In genomic region chr17:4813232-4813631, GRCm38 (mm10) we compare ENCODE assay signal across 17 mouse cellular contexts.
DNase-seq lines count a peak whose midpoint lies in the region; ATAC-seq lines count a peak whose summit lies in the region.
"Had no signal": no experiment of that assay in that cellular context is flagged by ENCODE, and none has a peak within 500 bp of the region (broad histone marks: within the 10 kb centered on the region; RNA-seq: fewer than 3 reads in every experiment).

No protein-coding gene starts in this region.

- no peaks in the 10 kb centered on the region for H3K9me3 ChIP-seq in heart, embryonic 12.5 days (replicated peaks)
- H3K9me3 ChIP-seq: G1E had no signal

- no peak overlapping the region for H3K4me2 ChIP-seq in heart, embryonic 12.5 days

- no peak overlapping the region for H3K27ac ChIP-seq in heart, embryonic 12.5 days (ENCODE audit: poor library complexity, severe bottlenecking)

- WGBS in heart, embryonic 12.5 days, result 98% methylated on average over 3 of the region's 3 CpGs

- intact Hi-C loops in heart, postnatal 36 days (cut with DNase I), result no loop called here
- intact Hi-C loops in heart, postnatal 10 days (cut with DNase I), result no loop called here

- no peaks in the 10 kb centered on the region for H3K4me1 ChIP-seq in heart, embryonic 12.5 days (replicated peaks)

- no peaks in the 10 kb centered on the region for H3K36me3 ChIP-seq in heart, embryonic 12.5 days
- H3K36me3 ChIP-seq: G1E had no signal

- H3K9ac ChIP-seq in heart, embryonic 12.5 days, result no peak overlapping the region

- H3K27me3 ChIP-seq in heart, embryonic 12.5 days (replicated peaks), result no peaks in the 10 kb centered on the region; the same call in 1 of the 2 replicates
- H3K27me3 ChIP-seq: CH12.LX, Patski had no signal

- ATAC-seq in heart, embryonic 12.5 days (ENCODE audit: insufficient number of reproducible peaks, low FRiP score), result no peak
- ATAC-seq: activated CD4-positive, CD25-positive, alpha-beta regulatory T cell, adult 4 months; CD4-positive, CD25-positive, alpha-beta regulatory T cell, adult 4 months; Patski had no signal

- no peak overlapping the region for H3K4me3 ChIP-seq in heart, embryonic 12.5 days

- peak; percentile 92 for DNase-seq in heart, adult 11 months
- no peak for DNase-seq in heart, postnatal 36 days
- peak; percentile 31 to 32 for DNase-seq in heart, postnatal 10 days
- DNase-seq: adrenal gland, adult 2 months; adrenal gland, adult 8-10 months; adrenal gland, postnatal 25 days; adrenal gland, postnatal 36 days; B cell, adult 2 months; cerebellum, adult 11 months; cerebellum, adult 11-12 months; cerebellum, adult 18-20 months had no signal

Comparison
In these comparisons a context has a peak if more than half of its experiments do, and no peak if none do; other contexts are left out.
1. DNase-seq: peak in heart, adult 11 months (single experiment) and heart, postnatal 10 days (2 of 2); none in heart, postnatal 36 days (0 of 2).